Mouse (Mus musculus): Measurements from ENCODE around the gene Twf1. TPM values are rescaled to one million over a fixed set of nuclear protein-coding genes. Genes with fewer than 3 reads are reported as not detected.

Twf1 gene
- total and polyA plus RNA-seq, 2 experiments from 2014 or later: 50.0 to 74.9 TPM

DNA sequence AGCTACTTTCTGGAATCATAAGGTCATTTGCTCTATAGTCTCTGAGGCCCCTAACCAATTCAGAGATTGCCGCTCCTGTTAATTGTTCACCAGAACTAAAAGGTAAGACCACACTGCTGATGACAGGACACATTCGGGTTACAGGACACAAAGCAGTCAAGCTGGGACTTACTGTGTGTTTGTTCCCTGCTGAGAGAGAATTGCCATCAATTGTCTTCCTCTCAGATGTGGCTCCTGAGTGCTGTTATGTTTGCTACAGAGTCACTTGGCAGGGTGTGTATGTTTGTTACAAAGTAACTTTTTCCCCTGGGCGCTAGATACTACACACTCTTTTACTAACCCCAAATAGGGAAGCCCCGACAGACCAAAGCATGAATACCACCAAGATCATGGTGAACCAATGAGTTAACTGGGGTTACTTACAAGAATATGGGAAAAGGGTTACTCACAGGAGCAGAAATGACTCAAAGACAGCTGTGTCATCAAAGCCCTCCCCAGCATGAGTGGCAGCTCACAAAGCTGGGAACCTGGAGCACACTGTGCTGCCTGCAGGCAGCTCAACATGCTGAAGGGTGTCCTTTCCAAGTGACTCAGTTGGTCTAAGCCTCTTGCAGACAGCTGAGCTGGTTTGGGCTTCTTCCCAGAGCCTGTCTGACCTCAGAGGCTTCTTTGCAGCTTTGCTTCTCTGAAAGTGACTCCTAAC, 15.0 kb downstream of the Twf1 start:
- 61% methylated on average over 4 of the region's 4 CpGs for WGBS
- no peak for TF ChIP-seq CTCF (IDR thresholded peaks at IDR 0.05; ENCODE audit: low read depth)
- no peak overlapping the region for H3K4me3 ChIP-seq (ENCODE audit: low read depth, low read length)
- H3K4me1 ChIP-seq (ENCODE audit: insufficient read depth): no peaks in the 10 kb centered on the region
- H3K9me3 ChIP-seq (ENCODE audit: low read length): no peaks in the 10 kb centered on the region
- no peak overlapping the region for H3K4me2 ChIP-seq (ENCODE audit: low read depth)
- ATAC-seq (no peak), DNase-seq (no peak)
- no peak overlapping the region for H3K27ac ChIP-seq (ENCODE audit: low read depth, low read length)
- peaks cover 5% of the 10 kb centered on the region; the same call in 1 of the 2 replicates for H3K36me3 ChIP-seq (ENCODE audit: insufficient read depth)
- no peaks in the 10 kb centered on the region for H3K27me3 ChIP-seq (ENCODE audit: insufficient read depth, low read length)
- no peak overlapping the region for H3K9ac ChIP-seq

DNA sequence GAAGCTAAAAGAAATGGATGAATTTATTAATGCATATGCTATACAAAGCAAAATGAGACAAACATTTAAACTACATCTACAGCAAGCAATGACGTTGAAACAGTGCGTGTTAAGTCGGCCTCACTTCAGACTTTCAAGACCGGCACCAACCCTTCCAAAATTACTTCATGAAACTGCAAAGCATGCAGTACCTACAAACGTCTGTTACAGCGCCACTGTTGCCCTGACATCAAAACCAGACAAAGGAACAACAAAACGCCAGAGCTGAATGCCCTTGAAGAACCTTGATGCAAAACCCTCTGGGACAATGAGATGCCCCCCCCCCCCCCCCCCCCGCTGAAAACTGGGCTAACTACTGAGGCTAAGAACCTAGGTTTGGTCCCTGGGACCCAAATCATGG, 16.9 kb downstream of the Twf1 start:
- H3K9me3 ChIP-seq (ENCODE audit: low read length): no peaks in the 10 kb centered on the region
- no peak overlapping the region for H3K4me2 ChIP-seq (ENCODE audit: low read depth)
- no peak for DNase-seq
- WGBS: 60% methylated on average over 8 of the region's 8 CpGs
- H3K4me1 ChIP-seq (ENCODE audit: insufficient read depth): no peaks in the 10 kb centered on the region
- ATAC-seq: no peak
- peak; percentile 36; the same call in 1 of the 2 replicates for TF ChIP-seq CTCF (IDR thresholded peaks at IDR 0.05; ENCODE audit: low read depth)
- H3K27me3 ChIP-seq (ENCODE audit: insufficient read depth, low read length): no peaks in the 10 kb centered on the region
- no peak overlapping the region for H3K27ac ChIP-seq (ENCODE audit: low read depth, low read length)
- H3K9ac ChIP-seq: no peak overlapping the region
- no peak overlapping the region for H3K4me3 ChIP-seq (ENCODE audit: low read depth, low read length)
- H3K36me3 ChIP-seq (ENCODE audit: insufficient read depth): no peaks in the 10 kb centered on the region

DNA sequence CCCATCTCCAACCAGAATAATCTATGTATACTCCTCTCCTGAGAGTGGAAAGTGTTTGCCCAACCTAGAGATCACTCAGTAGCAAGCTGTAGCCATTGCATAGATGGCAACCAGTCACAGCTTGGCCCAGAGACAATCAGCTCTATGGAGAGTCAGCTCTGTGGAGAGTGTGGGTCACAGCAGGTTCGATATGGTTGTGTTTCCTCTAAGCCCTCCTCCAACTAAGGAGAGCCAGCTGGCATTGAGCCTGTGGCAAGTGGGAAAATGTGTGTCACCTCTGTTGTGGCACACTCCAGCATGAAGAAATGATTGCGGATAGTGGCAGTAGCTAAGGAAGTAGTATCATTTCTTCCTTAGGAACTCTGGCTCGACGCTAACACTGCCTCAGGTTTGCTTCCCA, 18.2 kb downstream of the Twf1 start:
- Histone ChIP-seq H3K27ac (ENCODE audit: low read depth, low read length) (no peak overlapping the region), H3K27me3 (ENCODE audit: insufficient read depth, low read length) (no peaks in the 10 kb centered on the region), H3K9ac (no peak overlapping the region), H3K4me1 (ENCODE audit: insufficient read depth) (no peaks in the 10 kb centered on the region), H3K36me3 (ENCODE audit: insufficient read depth) (no peaks in the 10 kb centered on the region), H3K4me3 (ENCODE audit: low read depth, low read length) (no peak overlapping the region), H3K9me3 (ENCODE audit: low read length) (no peaks in the 10 kb centered on the region), H3K4me2 (ENCODE audit: low read depth) (no peak overlapping the region)
- 77% methylated on average over 4 of the region's 4 CpGs for WGBS
- no peak for DNase-seq
- no peak for ATAC-seq
- no peak for TF ChIP-seq CTCF (IDR thresholded peaks at IDR 0.05; ENCODE audit: low read depth)

DNA sequence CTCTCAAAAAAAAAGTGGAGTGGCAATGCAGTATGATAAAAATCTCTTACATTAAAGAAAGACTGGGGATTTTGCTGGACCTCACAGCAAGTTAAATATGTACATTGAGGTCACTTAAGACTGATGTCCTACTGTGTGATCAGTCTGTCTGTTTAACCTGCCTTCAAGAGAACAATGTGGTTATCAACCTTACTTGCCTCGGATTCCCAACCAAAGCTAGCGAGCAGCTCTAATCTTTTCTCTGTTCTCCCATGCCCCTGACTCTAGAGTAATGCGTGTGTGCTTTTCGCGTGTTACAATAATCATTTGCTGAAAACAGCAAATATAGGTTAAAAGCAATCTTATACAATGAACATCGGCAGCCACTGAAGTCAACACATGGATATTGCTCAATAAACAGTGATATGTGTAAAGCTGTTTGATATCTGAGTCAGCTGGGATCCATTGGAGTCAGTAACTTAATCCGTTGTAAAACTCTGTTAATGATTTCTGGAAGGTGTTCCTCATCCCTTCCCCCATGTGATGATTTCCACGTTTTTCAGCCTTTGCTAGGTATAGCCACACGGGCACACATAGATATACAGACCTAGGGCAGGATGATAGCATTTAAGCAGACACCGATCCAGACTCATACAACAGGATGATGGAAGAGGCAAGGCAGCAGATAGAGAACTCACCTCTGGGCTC, 21.1 kb downstream of the Twf1 start:
- DNase-seq (no peak), ATAC-seq (no peak)
- 89% methylated on average over 10 of the region's 10 CpGs for WGBS
- H3K27me3 ChIP-seq (ENCODE audit: insufficient read depth, low read length): no peaks in the 10 kb centered on the region
- no peak for TF ChIP-seq CTCF (IDR thresholded peaks at IDR 0.05; ENCODE audit: low read depth)
- no peaks in the 10 kb centered on the region for H3K9me3 ChIP-seq (ENCODE audit: low read length)
- H3K9ac ChIP-seq: no peak overlapping the region
- no peak overlapping the region for H3K4me3 ChIP-seq (ENCODE audit: low read depth, low read length)
- no peaks in the 10 kb centered on the region for H3K36me3 ChIP-seq (ENCODE audit: insufficient read depth)
- H3K4me2 ChIP-seq (ENCODE audit: low read depth): no peak overlapping the region
- no peak overlapping the region for H3K27ac ChIP-seq (ENCODE audit: low read depth, low read length)
- no peaks in the 10 kb centered on the region for H3K4me1 ChIP-seq (ENCODE audit: insufficient read depth)

DNA sequence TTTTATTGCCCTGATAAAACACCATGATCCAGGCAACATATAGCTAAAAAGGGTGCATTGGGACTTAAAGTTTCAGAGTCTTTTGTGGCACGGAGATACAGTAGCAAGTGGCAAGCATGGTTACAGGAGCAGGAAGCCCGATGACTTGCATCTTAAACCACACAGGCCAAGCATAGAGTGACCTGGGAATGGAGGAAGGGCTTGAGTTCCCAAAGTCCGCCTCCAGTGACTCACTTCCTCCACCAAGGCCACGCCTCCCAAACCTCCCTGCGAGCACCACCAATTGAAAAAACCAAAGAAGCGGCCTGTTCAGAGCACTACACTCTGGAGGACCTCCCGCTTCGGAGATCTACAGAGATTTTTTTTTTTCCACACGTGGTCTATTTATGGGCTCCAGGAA, 23.8 kb downstream of the Twf1 start:
- Histone ChIP-seq H3K9ac (no peak overlapping the region), H3K27ac (ENCODE audit: low read depth, low read length) (no peak overlapping the region), H3K9me3 (ENCODE audit: low read length) (no peaks in the 10 kb centered on the region), H3K4me2 (ENCODE audit: low read depth) (no peak overlapping the region), H3K36me3 (ENCODE audit: insufficient read depth) (no peaks in the 10 kb centered on the region), H3K4me3 (ENCODE audit: low read depth, low read length) (no peak overlapping the region), H3K27me3 (ENCODE audit: insufficient read depth, low read length) (no peaks in the 10 kb centered on the region), H3K4me1 (ENCODE audit: insufficient read depth) (no peaks in the 10 kb centered on the region)
- DNase-seq (no peak), ATAC-seq (no peak)
- WGBS: 90% methylated on average over 9 of the region's 9 CpGs
- TF ChIP-seq CTCF (IDR thresholded peaks at IDR 0.05; ENCODE audit: low read depth): no peak

DNA sequence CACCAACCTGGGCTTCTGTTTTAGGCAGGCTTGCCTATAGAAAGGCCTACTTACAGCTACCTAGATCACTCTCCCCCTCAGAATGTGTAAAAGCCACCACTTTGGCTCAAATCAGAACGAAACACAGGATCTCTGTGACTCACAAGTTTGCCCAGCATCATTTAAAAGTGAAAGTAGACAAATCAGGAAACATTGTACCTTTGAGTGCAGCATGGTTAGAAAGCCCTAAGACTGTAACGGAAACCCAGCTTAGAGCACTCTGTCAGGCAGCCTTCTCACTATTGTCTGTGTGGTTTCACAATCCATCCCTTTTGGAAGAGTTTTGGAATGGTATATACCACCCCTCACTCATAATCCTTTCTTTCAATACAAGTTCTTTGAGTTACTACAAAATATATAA, 24.8 kb downstream of the Twf1 start:
- no peak for TF ChIP-seq CTCF (IDR thresholded peaks at IDR 0.05; ENCODE audit: low read depth)
- WGBS: 85% methylated on average over 2 of the region's 2 CpGs
- Histone ChIP-seq H3K4me1 (ENCODE audit: insufficient read depth) (no peaks in the 10 kb centered on the region), H3K4me2 (ENCODE audit: low read depth) (no peak overlapping the region), H3K4me3 (ENCODE audit: low read depth, low read length) (no peak overlapping the region), H3K27ac (ENCODE audit: low read depth, low read length) (no peak overlapping the region), H3K36me3 (ENCODE audit: insufficient read depth) (no peaks in the 10 kb centered on the region), H3K9ac (no peak overlapping the region), H3K27me3 (ENCODE audit: insufficient read depth, low read length) (no peaks in the 10 kb centered on the region), H3K9me3 (ENCODE audit: low read length) (no peaks in the 10 kb centered on the region)
- DNase-seq (no peak), ATAC-seq (no peak)

DNA sequence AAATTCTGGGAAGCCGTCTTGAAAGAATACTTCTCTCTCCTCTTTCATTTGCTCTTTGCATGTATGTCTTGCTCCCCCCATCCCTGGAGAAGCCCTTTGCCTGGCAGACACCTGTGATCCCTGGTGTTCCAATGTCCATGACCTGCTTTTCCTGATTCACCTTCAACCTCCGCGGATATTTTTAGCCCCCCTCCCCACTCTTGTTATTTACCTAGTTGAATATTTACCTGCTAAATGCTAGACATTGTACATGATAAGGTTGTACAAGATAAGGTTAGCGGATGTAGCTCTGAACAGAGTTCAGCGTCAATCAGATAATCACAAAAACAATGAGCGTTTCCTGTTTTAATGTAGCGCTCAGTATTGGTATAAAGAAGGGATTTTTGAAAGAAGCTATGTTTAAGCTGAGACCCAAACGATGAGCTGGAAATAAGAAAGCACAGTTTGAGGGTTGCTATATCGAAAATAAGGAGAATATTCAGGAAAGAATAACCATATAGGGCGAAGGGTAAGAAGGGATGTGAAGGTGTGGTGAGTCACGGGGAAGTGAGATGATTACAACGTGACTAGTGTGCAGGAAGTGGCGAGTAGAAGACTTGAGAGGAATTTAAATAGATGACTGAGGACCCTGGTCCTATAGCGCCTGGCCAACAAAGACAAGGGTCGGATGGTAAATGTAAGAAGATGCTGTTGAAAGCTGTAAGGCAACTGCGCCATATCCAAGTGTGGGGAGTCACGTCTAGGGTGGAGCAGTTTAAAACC, 30.6 kb downstream of the Twf1 start:
- TF ChIP-seq CTCF (IDR thresholded peaks at IDR 0.05; ENCODE audit: low read depth): no peak
- Histone ChIP-seq H3K4me1 (ENCODE audit: insufficient read depth) (no peaks in the 10 kb centered on the region), H3K9ac (no peak overlapping the region), H3K9me3 (ENCODE audit: low read length) (no peaks in the 10 kb centered on the region), H3K36me3 (ENCODE audit: insufficient read depth) (no peaks in the 10 kb centered on the region), H3K27me3 (ENCODE audit: insufficient read depth, low read length) (no peaks in the 10 kb centered on the region), H3K27ac (ENCODE audit: low read depth, low read length) (no peak overlapping the region), H3K4me2 (ENCODE audit: low read depth) (no peak overlapping the region), H3K4me3 (ENCODE audit: low read depth, low read length) (no peak overlapping the region)
- 84% methylated on average over 17 of the region's 17 CpGs for WGBS
- no peak for DNase-seq
- no peak for ATAC-seq

Data from forebrain, postnatal 0 days (tissue).